Mouse (Mus musculus): ENCODE data around the gene Glt28d2.

The Glt28d2 gene

GRCm38 (mm10) chr3:85878911-85879310 is 8.4 kb downstream of the Glt28d2 start:
- DNase-seq (ENCODE audit: low read depth, low spot score), result no peak

GRCm38 (mm10) chr3:85863996-85864395 is 23.3 kb downstream of the Glt28d2 start:
- no peak for DNase-seq (ENCODE audit: low read depth, low spot score)

GRCm38 (mm10) chr3:85862886-85863285 is 24.4 kb downstream of the Glt28d2 start:
- no peak for DNase-seq (ENCODE audit: low read depth, low spot score)

GRCm38 (mm10) chr3:85860996-85861395 is 26.3 kb downstream of the Glt28d2 start:
- no peak for DNase-seq (ENCODE audit: low read depth, low spot score)

GRCm38 (mm10) chr3:85859311-85859710 is 28.0 kb downstream of the Glt28d2 start:
- DNase-seq (ENCODE audit: low read depth, low spot score), result no peak

- DNase-seq (ENCODE audit: low read depth, low spot score), result no peak
These were observed 28.9 kb downstream of the Glt28d2 start for GRCm38 (mm10) chr3:85858140-85859135.

GRCm38 (mm10) chr3:85857083-85857482 is 30.2 kb downstream of the Glt28d2 start:
- no peak for DNase-seq (ENCODE audit: low read depth, low spot score)

GRCm38 (mm10) chr3:85855947-85856346 is 31.4 kb downstream of the Glt28d2 start:
- DNase-seq (ENCODE audit: low read depth, low spot score), result no peak

GRCm38 (mm10) chr3:85855043-85855442 is 32.3 kb downstream of the Glt28d2 start:
- no peak for DNase-seq (ENCODE audit: low read depth, low spot score)

GRCm38 (mm10) chr3:85854143-85854542 is 33.2 kb downstream of the Glt28d2 start:
- DNase-seq (ENCODE audit: low read depth, low spot score), result no peak

GRCm38 (mm10) chr3:85853715-85854114 is 33.6 kb downstream of the Glt28d2 start:
- DNase-seq (ENCODE audit: low read depth, low spot score), result no peak

- DNase-seq (ENCODE audit: low read depth, low spot score), result no peak
These were observed 37.2 kb downstream of the Glt28d2 start for GRCm38 (mm10) chr3:85850079-85850478.

- no peak for DNase-seq (ENCODE audit: low read depth, low spot score)
These were observed 41.0 kb downstream of the Glt28d2 start for GRCm38 (mm10) chr3:85846316-85846715.

- DNase-seq (ENCODE audit: low read depth, low spot score), result no peak
These were observed 42.0 kb downstream of the Glt28d2 start for GRCm38 (mm10) chr3:85845341-85845740.

GRCm38 (mm10) chr3:85842881-85843218 is 44.5 kb downstream of the Glt28d2 start:
- no peak for DNase-seq (ENCODE audit: low read depth, low spot score)

- no peak for DNase-seq (ENCODE audit: low read depth, low spot score)
These were observed 45.0 kb downstream of the Glt28d2 start for GRCm38 (mm10) chr3:85842177-85842880.

GRCm38 (mm10) chr3:85841454-85842176 is 45.7 kb downstream of the Glt28d2 start:
- DNase-seq (ENCODE audit: low read depth, low spot score), result no peak

GRCm38 (mm10) chr3:85833627-85834026 is 53.7 kb downstream of the Glt28d2 start:
- DNase-seq (ENCODE audit: low read depth, low spot score), result no peak

- DNase-seq (ENCODE audit: low read depth, low spot score), result no peak
These were observed 54.7 kb downstream of the Glt28d2 start for GRCm38 (mm10) chr3:85832490-85833155.

- no peak for DNase-seq (ENCODE audit: low read depth, low spot score)
These were observed 55.5 kb downstream of the Glt28d2 start for GRCm38 (mm10) chr3:85831785-85832184.

GRCm38 (mm10) chr3:85829047-85829446 is 58.3 kb downstream of the Glt28d2 start:
- DNase-seq (ENCODE audit: low read depth, low spot score), result no peak
